Mouse (Mus musculus): Measurements from ENCODE around the gene Mknk1. TPM values are rescaled to one million over a fixed set of nuclear protein-coding genes. Genes with fewer than 3 reads are reported as not detected.

Gene Mknk1
- total RNA-seq (2021): 10 to 100 TPM; 40.0 to 45.7 TPM
- long read RNA-seq, experiment 1, transcript Mknk1-201 (13 exons, 2,543 nt): major isoform, 9 of 50 reads
- long read RNA-seq, experiment 1, partial matches to known transcripts: 5 of 50 reads
- long read RNA-seq, experiment 1, other reads (novel, unspliced or antisense): 35 of 50 reads
- long read RNA-seq, experiment 2, transcript Mknk1-201 (13 exons, 2,543 nt): major isoform, 8 of 36 reads
- long read RNA-seq, experiment 2, partial matches to known transcripts: 5 of 36 reads
- long read RNA-seq, experiment 2, other reads (novel, unspliced or antisense): 22 of 36 reads

DNA sequence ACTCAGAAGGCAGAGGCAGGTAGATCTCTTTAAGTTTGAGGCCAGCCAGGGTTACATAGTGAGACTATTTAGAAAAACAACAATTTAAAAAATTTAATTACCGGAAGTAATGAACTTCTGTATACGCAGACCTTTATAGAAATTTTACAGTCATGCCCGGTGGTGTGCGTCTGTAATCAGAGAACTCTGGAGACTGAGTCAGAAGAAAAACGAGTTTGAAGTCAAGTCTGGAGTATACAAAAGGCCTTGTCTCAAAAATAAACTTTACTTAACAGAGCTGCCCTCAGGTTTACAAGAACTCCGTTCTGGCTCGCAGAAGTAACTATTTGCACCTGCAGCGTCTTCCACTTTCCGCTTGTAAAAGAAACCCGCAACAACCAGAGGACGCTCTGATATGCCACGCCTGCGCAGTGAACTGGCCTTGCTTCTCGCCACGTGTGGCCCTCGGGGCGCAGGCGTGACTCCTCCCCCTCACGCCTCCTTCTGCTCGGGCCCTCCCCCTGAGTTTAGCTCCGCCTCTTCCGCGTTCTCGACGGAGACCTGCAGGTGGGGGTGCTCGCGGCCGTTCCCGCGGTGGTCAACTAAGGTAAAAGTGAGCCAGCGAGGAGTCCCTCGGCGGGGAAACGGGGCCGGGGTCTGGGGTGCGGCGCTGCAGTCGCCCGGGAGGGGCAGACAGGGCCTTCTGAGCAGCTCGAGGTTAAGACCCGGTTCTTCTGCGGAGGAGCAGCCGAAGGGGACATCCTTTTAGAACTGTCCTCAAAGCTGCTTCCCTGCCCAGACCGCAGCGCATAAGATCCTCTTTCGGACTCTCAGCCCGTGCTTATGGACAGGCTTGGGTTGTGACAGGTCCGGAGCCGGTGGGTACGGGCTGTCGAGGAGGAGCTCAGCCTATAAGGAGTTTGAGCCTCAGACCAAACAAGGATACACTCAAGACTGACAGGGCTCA is at the start of gene Mknk1:
TSS of gene Mknk1 (plus strand) at position 503 of the 946 bp plus-strand sequence.
- intact Hi-C loops (cut with DNase I): no loop called here

DNA sequence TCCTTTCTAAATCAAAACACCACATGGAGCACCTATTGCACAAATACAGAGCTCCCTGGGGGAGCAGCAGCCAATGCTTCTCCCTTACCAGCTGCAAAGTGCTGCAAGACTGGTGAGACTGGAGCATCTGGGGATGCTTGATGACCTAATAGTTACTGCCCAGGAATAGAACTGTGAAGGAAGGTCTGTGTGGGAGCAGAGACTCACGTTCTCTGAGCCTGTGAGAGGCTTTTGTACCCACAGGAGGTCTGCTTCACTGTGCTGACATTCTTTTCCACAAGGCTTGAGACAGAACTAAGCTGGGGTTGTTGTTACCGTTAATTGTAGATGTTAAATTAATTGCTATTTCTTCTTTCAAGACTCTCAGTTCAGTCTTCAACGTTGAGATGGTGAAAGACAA is 48.1 kb upstream of the Mknk1 start:
- intact Hi-C loops (cut with DNase I): no loop called here
- peak; percentile 18 to 28 for DNase-seq (ENCODE audit: low spot score in 2 of 2)

More for the DNA sequence above, at the start of gene Mknk1:
- DNase-seq (ENCODE audit: low spot score in 2 of 2): peak; percentile 94

DNA sequence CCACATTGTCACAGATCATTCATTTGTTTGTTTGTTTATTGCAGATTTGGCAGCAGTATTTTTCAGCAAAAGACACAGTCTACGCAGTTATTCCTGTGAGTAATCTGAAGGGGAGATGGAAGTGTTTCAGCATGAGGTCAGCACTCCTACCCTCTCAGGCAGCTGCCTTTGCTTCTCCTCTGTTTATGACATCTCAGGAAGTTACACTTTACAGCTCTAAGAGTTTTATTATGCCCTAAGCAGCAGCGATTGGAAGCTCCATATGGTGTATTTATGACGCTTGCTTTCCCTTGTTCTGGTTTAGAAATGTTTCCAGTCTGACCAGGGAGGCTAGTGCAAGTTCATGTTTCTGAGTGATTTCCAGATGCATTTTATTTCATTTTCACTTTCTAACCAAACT is 43.6 kb upstream of the Mknk1 start:
- no peak for DNase-seq (ENCODE audit: low spot score in 2 of 2)

DNA sequence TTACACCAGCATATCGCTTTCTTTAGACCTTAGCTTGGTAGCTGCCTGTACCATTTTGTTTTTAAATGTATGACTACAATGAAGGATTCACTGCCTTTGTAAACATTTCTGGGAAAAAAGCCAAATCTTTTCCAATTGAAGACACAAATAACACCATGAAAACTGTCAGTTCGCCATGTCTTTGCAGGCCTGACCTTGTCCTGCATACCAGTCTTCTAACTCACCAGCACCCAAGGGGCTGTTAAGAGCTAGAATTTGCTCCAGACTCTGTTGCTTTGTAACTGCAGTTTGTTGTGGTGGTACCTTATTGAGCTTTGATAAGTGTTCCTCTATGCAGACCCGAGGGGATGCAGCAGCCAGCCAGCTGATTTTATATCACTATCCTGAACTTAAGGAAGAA is 39.0 kb upstream of the Mknk1 start:
- intact Hi-C loops (cut with DNase I): no loop called here

More for the DNA sequence above, 43.6 kb upstream of the Mknk1 start:
- intact Hi-C loops (cut with DNase I): no loop called here

DNA sequence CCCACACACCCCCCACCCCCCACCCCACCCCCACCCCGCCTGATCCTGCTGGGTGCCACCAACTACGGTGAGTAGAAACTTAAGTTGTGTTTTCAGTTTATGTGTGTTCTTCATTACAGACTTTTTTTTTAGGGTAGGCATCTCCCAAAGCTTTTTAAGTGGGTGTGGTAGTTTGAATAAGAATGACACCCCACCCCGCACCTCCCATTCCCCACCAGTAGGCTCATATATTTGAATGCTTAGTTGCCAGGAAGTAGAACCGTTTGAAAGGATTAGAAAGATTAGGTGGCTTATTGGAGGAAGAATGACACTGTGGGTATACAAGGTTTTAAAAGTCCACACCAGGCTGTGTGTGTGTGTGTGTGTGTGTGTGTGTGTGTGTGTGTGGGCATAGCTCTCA is 26.7 kb upstream of the Mknk1 start:
- no peak for DNase-seq (ENCODE audit: low spot score in 2 of 2)
- intact Hi-C loops (cut with DNase I): no loop called here

More for the DNA sequence above, 39.0 kb upstream of the Mknk1 start:
- DNase-seq (ENCODE audit: low spot score in 2 of 2): no peak

DNA sequence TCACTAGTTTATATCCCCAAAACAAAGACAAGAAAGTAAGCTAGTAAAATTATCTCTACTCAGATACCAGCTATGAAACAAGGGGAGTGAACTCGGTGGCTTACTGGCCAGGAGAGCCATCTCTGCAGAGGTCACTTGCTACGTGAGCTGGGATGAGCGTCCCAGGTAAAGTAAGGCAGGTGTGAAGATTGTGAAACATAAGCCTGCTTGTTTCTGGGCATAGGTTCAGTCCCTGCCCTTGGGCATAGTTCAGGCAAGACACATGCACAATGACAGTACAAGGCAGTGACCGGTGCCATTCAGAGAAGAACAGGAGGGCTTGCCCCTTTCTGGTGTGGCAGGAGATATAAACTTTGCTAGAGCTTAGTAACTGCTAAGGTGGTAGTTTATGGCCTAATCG is 23.4 kb upstream of the Mknk1 start:
- intact Hi-C loops (cut with DNase I): no loop called here
- no peak for DNase-seq (ENCODE audit: low spot score in 2 of 2)

DNA sequence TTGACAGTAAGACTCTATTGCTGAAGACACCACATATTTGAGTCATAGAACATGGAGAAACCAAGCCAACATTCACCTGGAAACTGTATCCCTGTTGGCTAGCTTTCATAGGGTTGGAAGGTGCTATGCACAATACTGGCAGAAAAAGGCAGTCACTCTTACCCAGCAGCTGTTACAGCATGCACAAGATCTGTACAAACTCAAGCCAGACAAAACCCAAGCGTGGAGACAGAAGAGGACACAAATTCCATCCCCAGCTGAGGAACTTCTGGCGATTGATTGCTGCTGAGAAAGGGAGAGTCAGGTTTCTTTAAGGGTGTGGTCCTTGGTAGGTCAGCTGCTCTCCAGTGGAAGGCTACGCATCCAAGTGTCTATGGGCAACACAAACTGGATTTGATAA is 18.8 kb upstream of the Mknk1 start:
- DNase-seq (ENCODE audit: low spot score in 2 of 2): no peak
- intact Hi-C loops (cut with DNase I): no loop called here

DNA sequence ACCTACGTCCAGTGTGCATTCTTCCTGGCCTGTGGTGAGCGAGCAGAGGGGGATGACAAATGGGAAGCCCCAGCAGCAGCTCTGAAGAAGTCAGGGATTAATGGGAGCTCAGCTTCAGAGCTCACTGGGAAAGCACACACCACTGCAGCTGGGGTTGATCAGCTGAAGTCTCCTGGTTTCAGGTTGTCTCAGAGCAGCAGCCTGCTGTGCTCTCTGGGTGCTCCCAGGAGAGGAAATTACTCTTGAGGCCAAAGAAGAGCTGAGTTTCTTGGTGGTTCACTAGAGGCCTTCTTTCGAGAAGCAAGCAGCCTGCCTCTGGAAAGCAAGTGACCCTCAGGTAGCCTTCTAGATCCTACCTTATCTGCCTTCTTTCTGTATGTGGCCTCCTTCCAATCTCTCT is 18.1 kb upstream of the Mknk1 start:
- DNase-seq (ENCODE audit: low spot score in 2 of 2): no peak
- intact Hi-C loops (cut with DNase I): no loop called here

DNA sequence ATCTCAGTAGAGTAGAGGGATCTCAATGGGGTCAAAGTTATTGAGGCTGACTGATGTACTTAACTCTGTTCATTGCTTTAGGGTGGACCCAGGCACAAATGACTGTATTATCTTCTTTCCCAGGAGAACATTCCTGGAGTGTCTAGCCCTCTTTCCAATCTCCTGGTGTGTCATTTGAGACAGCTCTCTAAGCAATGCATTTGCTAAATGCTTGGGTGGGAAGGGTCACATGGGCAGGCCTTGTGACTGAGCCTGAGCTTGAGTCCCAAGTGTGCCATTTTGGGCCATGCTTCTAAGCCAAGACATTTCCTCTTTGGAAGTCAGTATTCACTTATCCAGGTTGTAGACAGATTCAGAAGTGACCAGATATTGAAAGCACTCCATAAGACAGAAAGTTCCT is 17.6 kb upstream of the Mknk1 start:
- intact Hi-C loops (cut with DNase I): no loop called here
- DNase-seq (ENCODE audit: low spot score in 2 of 2): no peak

DNA sequence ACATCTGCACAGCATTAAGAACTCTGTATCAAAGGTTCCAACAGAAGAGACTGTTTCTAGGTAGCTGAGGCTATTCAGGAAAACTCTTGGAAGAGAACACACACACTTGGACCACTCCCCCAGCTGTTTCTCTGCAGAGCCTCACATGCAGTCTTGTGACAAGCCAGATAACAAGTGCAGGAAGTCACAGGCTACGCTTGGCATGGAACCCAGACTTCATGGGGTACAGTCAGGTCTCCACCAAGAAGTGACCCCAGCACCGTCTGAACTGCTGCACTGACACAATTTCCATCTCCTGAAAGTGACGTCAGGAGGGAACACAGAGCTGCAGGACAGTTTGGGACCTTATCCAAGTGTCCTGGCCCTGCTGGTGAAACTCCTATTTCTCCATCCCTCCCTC is 17.1 kb upstream of the Mknk1 start:
- intact Hi-C loops (cut with DNase I): no loop called here
- no peak for DNase-seq (ENCODE audit: low spot score in 2 of 2)

DNA sequence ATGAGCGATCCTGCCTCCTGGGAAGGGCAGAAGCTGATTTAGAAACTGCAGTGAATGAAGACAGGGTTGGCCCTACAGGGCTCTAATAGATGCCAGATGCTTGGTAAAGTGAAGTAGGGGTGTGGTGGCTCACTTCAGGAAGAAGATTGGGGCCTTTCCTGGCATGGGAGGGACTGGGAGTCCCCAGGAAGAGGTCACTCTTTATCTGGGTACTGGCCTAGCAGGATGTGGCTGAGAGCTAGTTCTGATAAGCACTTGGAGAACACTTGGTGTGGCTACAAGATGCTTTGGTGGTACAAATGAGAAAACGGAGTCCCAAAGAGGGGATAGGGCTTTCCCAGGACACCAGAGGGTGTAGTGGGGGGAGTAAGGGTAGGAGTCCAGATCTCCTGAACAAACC is 14.8 kb upstream of the Mknk1 start:
- intact Hi-C loops (cut with DNase I): no loop called here
- DNase-seq (ENCODE audit: low spot score in 2 of 2): no peak

DNA sequence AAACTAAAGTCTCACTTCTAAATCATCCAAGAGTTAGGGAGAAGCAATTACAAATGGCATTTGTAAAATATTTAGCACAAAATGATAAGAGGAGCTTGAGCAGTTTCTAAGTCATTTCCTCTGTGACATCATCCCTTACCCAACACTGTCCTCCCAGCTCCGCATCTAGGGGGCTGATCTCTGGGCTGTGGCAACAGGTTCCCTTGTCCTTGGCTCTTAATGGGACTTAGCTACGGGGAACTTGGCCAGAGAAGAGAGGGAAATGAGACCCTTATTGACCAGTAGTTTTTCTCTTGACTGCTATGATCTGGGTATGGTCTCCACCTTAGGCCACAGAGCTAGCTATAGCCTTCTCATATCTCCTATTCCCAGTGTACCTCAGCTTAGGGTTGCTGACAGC is 13.7 kb upstream of the Mknk1 start:
- no peak for DNase-seq (ENCODE audit: low spot score in 2 of 2)
- intact Hi-C loops (cut with DNase I): no loop called here

DNA sequence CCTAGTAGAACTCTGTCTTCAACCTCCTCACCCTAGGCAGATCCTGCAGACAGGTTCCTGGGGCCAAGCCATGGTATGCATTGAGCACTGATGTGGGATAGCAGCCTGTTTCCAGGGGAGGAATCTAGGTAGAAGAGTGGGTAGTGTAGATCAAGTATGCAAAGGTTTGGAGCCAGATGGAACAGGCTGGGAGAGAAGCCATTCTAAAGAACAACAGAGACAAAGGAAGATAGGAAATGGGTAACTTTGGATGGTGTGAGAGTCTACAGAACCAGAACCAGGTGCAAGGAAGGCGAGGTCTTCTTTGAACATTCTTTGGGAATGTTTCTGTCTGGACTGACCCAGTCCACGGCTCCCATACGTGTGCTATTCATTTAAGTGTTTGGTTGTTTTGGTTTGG is 11.9 kb upstream of the Mknk1 start:
- no peak for DNase-seq (ENCODE audit: low spot score in 2 of 2)
- intact Hi-C loops (cut with DNase I): no loop called here

DNA sequence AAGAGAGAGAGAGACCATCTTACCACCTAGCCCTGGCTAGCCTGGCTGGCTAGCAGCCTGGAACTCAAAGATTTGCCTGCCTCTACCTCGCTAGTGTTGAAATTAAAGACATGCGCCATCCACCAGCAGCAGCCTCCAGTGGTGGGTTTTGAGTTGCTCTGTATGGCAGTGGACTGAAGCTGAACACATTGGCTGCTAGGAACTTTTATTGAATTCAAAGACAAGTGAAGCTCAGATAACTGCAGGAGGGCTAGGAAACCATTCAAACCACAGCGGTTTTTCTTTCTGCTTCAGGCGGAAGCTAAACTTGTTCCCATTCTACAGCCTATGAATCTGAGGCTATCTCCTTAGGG is 11.5 kb upstream of the Mknk1 start:
- no peak for DNase-seq (ENCODE audit: low spot score in 2 of 2)
- intact Hi-C loops (cut with DNase I): no loop called here

DNA sequence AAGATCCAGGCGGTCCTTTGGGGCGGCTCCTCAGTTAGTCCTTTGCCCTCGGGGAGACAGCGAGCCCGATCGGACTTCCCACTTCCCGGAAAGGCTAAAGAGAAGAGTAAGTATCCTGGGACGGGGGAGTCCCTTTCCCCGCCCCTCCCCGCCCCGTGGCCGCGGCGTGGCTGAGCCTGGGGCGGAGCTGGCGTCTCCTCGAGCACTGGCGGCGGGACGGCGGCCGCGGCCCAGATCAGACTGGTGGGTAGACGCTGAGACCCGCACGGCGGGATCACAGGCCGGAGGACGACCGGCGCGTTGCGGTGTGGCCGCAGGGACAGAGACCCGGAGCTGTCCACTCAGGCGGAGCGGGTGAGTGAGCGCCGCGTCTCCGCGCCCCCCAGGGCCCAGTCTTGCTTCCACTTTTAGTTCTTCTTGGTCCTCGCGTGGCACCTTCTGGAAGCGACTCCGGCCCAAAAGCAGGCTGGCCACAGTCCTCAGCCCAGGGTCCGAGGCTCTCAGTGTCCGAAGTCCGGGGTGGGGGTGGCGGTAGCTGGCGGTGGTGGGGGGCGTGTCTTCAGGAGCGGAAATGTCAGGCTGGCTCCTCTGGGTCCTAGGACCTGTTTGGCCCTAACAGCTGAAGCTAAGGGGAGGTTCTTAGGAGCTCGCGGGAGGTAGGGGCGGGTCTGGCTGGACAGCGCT is 11.0 kb upstream of the Mknk1 start, which contains the start of gene Mob3c:
TSS of gene Mob3c (plus strand) at position 205 of the 684 bp plus-strand sequence.
- intact Hi-C loops (cut with DNase I): no loop called here
- DNase-seq (ENCODE audit: low spot score in 2 of 2): peak in 1 of 2 experiments; percentile 53

DNA sequence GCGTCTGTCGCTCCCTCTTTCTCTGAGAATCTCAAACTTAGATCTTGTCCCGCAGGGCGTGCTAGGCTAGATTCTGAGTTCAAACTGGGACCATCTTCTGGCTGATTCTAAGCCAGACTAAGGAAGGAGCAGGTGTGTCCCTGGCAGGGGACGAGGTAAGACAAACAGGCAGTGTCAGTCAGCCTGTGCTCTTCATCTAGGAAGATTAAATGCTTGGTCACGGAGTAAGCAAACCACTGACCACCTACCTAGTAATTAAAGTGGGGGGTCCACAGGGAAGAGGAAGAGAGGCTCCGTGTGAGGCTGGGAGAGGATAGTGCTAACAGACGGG is 10.5 kb upstream of the Mknk1 start:
- intact Hi-C loops (cut with DNase I): no loop called here
- no peak for DNase-seq (ENCODE audit: low spot score in 2 of 2)

DNA sequence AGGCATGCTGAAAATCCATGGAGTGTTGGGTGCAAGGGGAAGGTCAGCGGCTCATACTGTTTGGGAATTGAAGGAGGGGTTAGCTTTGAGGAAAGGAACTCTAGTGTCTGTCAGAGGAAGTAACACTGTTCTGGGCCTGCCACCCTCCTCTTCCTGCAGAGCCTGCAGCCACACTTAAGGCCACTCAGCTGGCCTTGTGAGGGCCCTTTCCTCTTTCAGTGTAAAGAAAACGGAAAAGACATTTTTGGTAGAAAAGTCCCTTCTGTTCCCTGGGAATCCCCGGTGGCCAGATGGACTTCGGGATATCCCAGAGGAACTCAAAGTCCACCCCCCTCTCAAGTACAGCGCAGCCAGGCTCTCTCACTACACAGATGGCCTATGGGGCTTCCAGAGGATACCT is 8.5 kb upstream of the Mknk1 start:
- intact Hi-C loops (cut with DNase I): no loop called here
- no peak for DNase-seq (ENCODE audit: low spot score in 2 of 2)

DNA sequence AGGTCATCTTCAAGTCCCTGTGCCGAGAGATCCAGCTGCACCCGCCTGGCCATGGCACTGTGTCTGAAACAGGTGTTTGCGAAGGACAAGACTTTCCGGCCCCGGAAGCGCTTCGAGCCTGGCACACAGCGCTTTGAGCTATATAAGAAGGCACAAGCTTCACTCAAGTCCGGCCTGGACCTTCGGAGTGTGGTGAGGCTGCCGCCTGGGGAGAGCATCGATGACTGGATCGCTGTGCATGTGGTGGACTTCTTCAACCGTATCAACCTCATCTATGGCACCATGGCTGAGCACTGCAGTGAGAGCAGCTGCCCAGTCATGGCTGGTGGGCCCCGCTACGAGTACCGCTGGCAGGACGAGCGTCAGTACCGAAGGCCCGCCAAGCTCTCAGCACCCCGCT is 7.8 kb upstream of the Mknk1 start:
- no peak for DNase-seq (ENCODE audit: low spot score in 2 of 2)
- intact Hi-C loops (cut with DNase I): no loop called here

DNA sequence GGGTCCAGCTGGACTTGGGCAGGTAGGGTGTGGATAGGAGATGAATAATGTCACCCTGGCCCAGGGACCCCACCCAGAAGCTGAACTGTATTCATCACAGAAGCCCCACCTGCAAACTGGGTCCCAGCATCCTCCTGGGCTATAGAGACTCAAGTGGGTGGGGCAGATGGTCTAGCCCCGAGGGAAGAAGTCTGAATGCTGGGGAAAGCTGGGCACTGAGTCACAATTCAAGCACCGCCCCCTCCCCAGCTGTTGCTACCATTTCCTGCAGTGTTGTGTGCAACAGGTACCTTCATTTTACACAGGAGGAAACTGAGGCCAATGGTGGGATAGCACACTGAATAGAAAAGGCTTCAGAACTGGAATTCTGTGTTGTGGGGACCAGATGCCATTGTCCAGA is 7.0 kb upstream of the Mknk1 start:
- DNase-seq (ENCODE audit: low spot score in 2 of 2): no peak
- intact Hi-C loops (cut with DNase I): no loop called here

DNA sequence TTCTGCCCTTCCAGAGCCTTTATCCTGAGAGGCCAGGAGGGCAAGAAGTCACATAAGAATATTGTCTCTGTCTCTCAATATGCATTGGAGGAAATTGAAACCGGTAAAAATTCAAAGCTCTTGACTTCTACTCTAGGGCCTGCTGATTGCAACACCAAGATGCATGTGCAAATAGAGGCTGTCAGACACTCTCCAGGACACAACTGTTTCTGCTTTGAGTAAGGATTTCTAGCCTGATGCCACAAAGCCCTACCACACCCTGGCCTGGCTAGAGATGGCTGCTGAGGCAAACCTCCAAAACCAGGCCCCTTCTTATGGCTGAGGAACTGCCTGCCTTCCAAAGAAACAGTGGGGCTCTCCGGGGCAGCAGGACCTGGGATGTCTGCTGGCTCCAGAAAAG is 3.4 kb upstream of the Mknk1 start:
- DNase-seq (ENCODE audit: low spot score in 2 of 2): no peak
- intact Hi-C loops (cut with DNase I): no loop called here
